Mouse (Mus musculus): ENCODE measurements around the gene Dbndd2. TPM values are rescaled to one million over a fixed set of nuclear protein-coding genes. Genes with fewer than 3 reads are reported as not detected.
A peak's percentile ranks its signal among the peaks of the same experiment; 100 is the strongest.

Dbndd2 gene
- total and polyA plus RNA-seq, 3 experiments, result 6.9 to 11.9 TPM; not detected in 1

DNA sequence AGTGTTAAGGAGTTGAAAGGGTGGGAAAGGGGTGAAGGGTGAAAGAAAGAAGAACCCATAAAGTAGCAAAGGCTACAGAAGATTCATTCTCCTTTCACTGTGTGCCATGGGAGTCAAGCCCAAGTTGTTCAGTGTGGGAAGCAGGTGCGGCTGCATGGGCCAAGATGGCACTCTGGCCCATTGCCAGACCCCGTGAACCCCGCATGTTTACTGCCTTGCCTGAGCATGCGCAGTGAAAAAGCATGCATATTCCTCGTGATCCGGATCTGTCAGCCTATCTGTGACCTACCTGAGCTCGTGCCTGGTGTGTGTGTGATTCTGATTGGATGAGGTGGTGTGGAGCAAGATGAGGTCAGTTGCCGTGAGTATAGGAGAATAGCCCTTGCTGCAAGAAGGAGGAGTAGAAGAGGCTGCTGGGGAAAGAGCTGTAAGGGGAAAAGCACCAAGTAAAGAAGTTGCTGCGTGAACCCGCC is 37.4 kb downstream of the Dbndd2 start (continued):
- TF ChIP-seq GABPA (IDR thresholded peaks at IDR 0.05; ENCODE audit: low read depth, low read length) (no peak), UBTF (IDR thresholded peaks at IDR 0.05; ENCODE audit: borderline replicate concordance, insufficient read depth, low read depth, low read length) (no peak), ZKSCAN1 (IDR thresholded peaks at IDR 0.05; ENCODE audit: low read depth, low read length) (no peak), USF1 (IDR thresholded peaks at IDR 0.05; ENCODE audit: low read depth, low read length) (peak; percentile 57), CHD2 (IDR thresholded peaks at IDR 0.05; ENCODE audit: low read length) (peak; percentile 44), NRF1 (IDR thresholded peaks at IDR 0.05; ENCODE audit: insufficient read depth, low read depth, low read length, poor library complexity, severe bottlenecking) (peak; percentile 68), EP300 (IDR thresholded peaks at IDR 0.05; ENCODE audit: low read depth in 1 of 2, low read length in 2 of 2) (no peak), SMC3 (IDR thresholded peaks at IDR 0.05; ENCODE audit: low read depth, low read length) (no peak), E2F4 (IDR thresholded peaks at IDR 0.05; ENCODE audit: borderline replicate concordance, low read depth, low read length) (no peak), MAX (IDR thresholded peaks at IDR 0.05; ENCODE audit: low read length) (peak; percentile 92), ELF1 (IDR thresholded peaks at IDR 0.05; ENCODE audit: low read depth, low read length) (no peak), RCOR1 (IDR thresholded peaks at IDR 0.05; ENCODE audit: low read depth, low read length) (no peak), POLR2AphosphoS5 (IDR thresholded peaks at IDR 0.05; ENCODE audit: borderline replicate concordance, low read depth, low read length) (no peak), MAFK (IDR thresholded peaks at IDR 0.05; ENCODE audit: borderline replicate concordance, low read depth, low read length) (no peak), GATA1 (IDR thresholded peaks at IDR 0.05; ENCODE audit: low read depth, low read length) (0 out of 2 replicates have a peak, but pooled peaks have one; percentile 20), RAD21 (IDR thresholded peaks at IDR 0.05; ENCODE audit: low read depth, low read length) (no peak), TAL1 (IDR thresholded peaks at IDR 0.05; ENCODE audit: low read length) (no peak), SIN3A (IDR thresholded peaks at IDR 0.05; ENCODE audit: low read length) (peak; percentile 79), USF2 (IDR thresholded peaks at IDR 0.05; ENCODE audit: borderline replicate concordance in 1 of 2, insufficient read depth in 1 of 2, low read depth in 1 of 2, low read length in 2 of 2) (no peak)

DNA sequence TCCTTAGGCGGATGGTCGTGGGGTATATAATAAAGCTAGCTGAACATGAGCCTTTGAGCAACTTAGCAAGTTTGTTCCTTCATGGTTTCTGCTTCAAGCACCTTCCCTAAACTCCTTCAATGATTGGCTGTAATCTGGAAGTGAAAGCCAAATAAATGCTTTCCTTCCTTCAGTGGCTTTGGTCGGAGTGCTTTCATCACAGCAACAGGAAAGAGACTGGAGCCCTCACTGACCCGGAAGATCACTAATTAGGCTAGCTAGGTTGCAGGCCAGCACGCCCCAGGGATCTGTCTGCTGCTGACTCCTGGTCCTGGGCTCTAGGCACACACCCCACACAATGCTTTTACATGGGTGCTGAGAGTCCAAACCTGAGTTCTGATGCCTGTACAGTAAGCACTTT is 42.7 kb downstream of the Dbndd2 start:
- Histone ChIP-seq H3K9me3 (replicated peaks; ENCODE audit: insufficient read depth, low read length) (no peaks in the 10 kb centered on the region), H3K36me3 (ENCODE audit: control insufficient read depth in 1 of 2, insufficient read depth in 2 of 2, low read length in 2 of 2) (no peaks in the 10 kb centered on the region), H3K4me3 (ENCODE audit: control insufficient read depth in 1 of 2, insufficient read depth in 1 of 2, low read depth in 2 of 2, low read length in 2 of 2) (no peak overlapping the region), H3K27me3 (ENCODE audit: control insufficient read depth in 1 of 2, insufficient read depth in 2 of 2, low read length in 2 of 2) (no peaks in the 10 kb centered on the region), H3K79me2 (ENCODE audit: control insufficient read depth, insufficient read depth, low read length, poor library complexity) (peaks cover 4% of the 10 kb centered on the region), H3K27ac (ENCODE audit: control insufficient read depth, low read depth, low read length) (no peak overlapping the region), H3K9ac (ENCODE audit: control insufficient read depth, low read depth, low read length, poor library complexity, severe bottlenecking) (no peak overlapping the region), H3K4me1 (ENCODE audit: control insufficient read depth in 1 of 2, insufficient read depth in 2 of 2, low read length in 2 of 2) (peaks cover 0 to 3% of the 10 kb centered on the region in 2 experiments; a peak in 1 of 4 replicates)
- TF ChIP-seq USF1 (IDR thresholded peaks at IDR 0.05; ENCODE audit: low read depth, low read length) (no peak), MAZ (IDR thresholded peaks at IDR 0.05; ENCODE audit: low read depth, low read length) (no peak), POLR2A (IDR thresholded peaks at IDR 0.05; ENCODE audit: control insufficient read depth in 1 of 2, insufficient read depth in 1 of 2, low read depth in 1 of 2, low read length in 2 of 2, poor library complexity in 1 of 2) (0 out of 4 replicates have a peak, but pooled peaks of 1 of the 2 experiments have one; percentile 19)
- DNase-seq (ENCODE audit: low read depth, low spot score), result no peak
